Mouse (Mus musculus): ENCODE results near the gene Bag1.

Gene Bag1

GRCm38 (mm10) chr4:40948160-40948708, at the start of gene Bag1, which contains the start of gene Chmp5:
TSS of gene Bag1 (minus strand) at chr4:40948294.
TSS of gene Chmp5 (plus strand) at chr4:40948407.
- peak; percentile 99 for DNase-seq

- no peak for DNase-seq
These were observed 48.2 kb upstream of the Bag1 start for GRCm38 (mm10) chr4:40996302-40996701.

- no peak for DNase-seq
These were observed 41.5 kb upstream of the Bag1 start for GRCm38 (mm10) chr4:40989633-40990032.

GRCm38 (mm10) chr4:40983686-40984085, 35.6 kb upstream of the Bag1 start:
- DNase-seq: no peak

- DNase-seq: no peak
These were observed 34.4 kb upstream of the Bag1 start for GRCm38 (mm10) chr4:40982486-40982885.

- no peak for DNase-seq
These were observed 31.3 kb upstream of the Bag1 start for GRCm38 (mm10) chr4:40979430-40979829.

GRCm38 (mm10) chr4:40976651-40977050, 28.6 kb upstream of the Bag1 start:
- no peak for DNase-seq

- DNase-seq: no peak
These were observed 27.6 kb upstream of the Bag1 start for GRCm38 (mm10) chr4:40975678-40976077.

GRCm38 (mm10) chr4:40974011-40974410, 25.9 kb upstream of the Bag1 start:
- DNase-seq: no peak

GRCm38 (mm10) chr4:40971744-40972143, 23.6 kb upstream of the Bag1 start:
- peak; percentile 39 for DNase-seq

- DNase-seq: peak; percentile 95
These were observed 23.0 kb upstream of the Bag1 start, which contains the start of gene Nfx1 for GRCm38 (mm10) chr4:40970842-40971701. TSS of gene Nfx1 (plus strand) at chr4:40970906.

- DNase-seq: no peak
These were observed 22.4 kb upstream of the Bag1 start for GRCm38 (mm10) chr4:40970592-40970841.

GRCm38 (mm10) chr4:40969781-40970591, 21.9 kb upstream of the Bag1 start:
- DNase-seq: no peak

GRCm38 (mm10) chr4:40969161-40969560, 21.1 kb upstream of the Bag1 start:
- DNase-seq: no peak

- DNase-seq: no peak
These were observed 15.4 kb upstream of the Bag1 start for GRCm38 (mm10) chr4:40963536-40963935.

GRCm38 (mm10) chr4:40955942-40956341, 7.8 kb upstream of the Bag1 start:
- DNase-seq: no peak

- peak; percentile 9 for DNase-seq
These were observed 5.4 kb upstream of the Bag1 start for GRCm38 (mm10) chr4:40953521-40953920.

- DNase-seq: no peak
These were observed 432 bp downstream of the Bag1 start for GRCm38 (mm10) chr4:40947565-40948159.

GRCm38 (mm10) chr4:40946516-40947121, 1.5 kb downstream of the Bag1 start:
- no peak for DNase-seq

- no peak for DNase-seq
These were observed 4.4 kb downstream of the Bag1 start for GRCm38 (mm10) chr4:40943651-40944050.

- no peak for DNase-seq
These were observed 9.3 kb downstream of the Bag1 start for GRCm38 (mm10) chr4:40938793-40939192.

- peak; percentile 51 for DNase-seq
These were observed 11.8 kb downstream of the Bag1 start for GRCm38 (mm10) chr4:40936175-40936839.
